Mouse (Mus musculus) monocyte, adult 5-6 weeks (primary cell): Measurements from ENCODE around the gene Dlgap1. TPM values are rescaled to one million over a fixed set of nuclear protein-coding genes. Genes with fewer than 3 reads are reported as not detected.
A peak's percentile ranks its signal among the peaks of the same experiment; 100 is the strongest.

Experiments used
- ATAC-seq: fragments of 153-309, 156-312 bp; replicated peaks from 2 replicates; pipeline ENCODE4 v1.8.0; 2017; ENCODE audit warnings: mild to moderate bottlenecking; ENCODE audit not compliant: low TSS enrichment, insufficient number of reproducible peaks, severe bottlenecking, poor library complexity, low FRiP score
- total RNA-seq: library from RNA; stranded (forward); fragments of 200-1000, 200-491, 200-594 nt; gene quantifications from 3 replicates; pipeline ENCODE4 v1.2.3, GENCODE M21; 2017

The Dlgap1 gene
- total RNA-seq, 1 experiment from 2014 or later, result not detected

DNA sequence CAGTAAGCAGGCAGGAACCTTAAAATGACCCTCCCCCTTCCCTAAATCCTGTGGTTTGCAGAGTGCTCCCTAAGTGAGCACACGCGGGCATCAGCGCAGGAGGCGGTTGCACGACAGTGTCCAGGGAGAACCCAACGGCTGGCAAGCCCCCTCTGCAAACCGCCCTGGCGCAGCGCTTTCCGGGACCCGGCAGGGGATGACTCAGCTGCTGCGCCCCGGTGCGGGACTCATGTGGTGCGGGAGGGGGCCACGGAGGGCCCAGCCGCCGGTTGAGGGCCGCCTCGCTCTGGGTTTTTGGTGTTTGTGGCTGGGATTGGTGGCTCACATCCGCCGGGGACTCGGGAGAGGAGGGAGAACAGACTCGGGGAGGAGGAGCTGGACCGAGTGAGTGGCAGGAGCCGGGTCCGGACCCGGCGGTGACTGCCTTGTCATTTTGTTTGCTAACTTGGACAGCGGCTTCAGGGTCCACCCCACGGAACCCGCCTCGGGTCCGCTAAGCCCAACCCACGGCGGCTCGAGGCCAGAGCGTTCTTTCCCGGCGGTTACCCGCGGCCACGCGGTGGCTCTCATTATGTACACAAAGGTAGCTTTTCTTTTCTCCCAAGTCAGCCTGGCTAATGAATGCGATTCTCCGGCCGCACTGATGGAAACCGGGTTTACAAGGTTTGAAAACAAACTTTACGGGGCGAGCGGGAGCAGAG, 884.0 kb downstream of the Dlgap1 start:
- ATAC-seq, result peak; percentile 25

DNA sequence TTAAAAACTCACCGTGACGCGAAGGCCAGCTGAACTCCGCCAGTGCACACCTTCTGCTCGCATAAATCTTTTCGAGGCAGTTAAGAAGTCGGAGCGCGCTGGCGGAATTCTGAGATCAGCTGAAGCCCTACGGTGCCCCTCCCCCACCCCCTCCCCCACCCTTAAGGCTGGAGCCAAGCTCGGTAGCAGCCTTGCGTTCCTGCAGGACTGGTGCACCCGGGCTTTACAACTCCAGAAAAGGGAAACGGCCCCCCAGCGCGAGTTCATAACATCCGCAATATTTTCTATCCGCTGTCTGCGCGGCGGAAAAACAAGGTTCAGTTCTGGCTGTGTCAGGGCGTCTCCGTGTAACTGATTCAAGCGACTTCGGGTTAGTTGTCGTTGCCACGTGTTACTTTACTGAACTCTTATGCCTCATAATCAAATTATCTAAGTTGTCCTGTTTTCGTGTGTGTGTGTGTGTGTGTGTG, 884.6 kb downstream of the Dlgap1 start, which contains the start of gene Tgif1:
Gene Tgif1, minus strand, starts transcription at position 111 of the 470 bp plus-strand sequence.
- ATAC-seq, result no peak; the same call in 1 of the 2 replicates

- ATAC-seq, result no peak
These were observed 885.1 kb downstream of the Dlgap1 start for GRCm38 (mm10) chr17:70854021-70854420.

- ATAC-seq, result no peak
These were observed 888.1 kb downstream of the Dlgap1 start for GRCm38 (mm10) chr17:70856871-70857415.

DNA sequence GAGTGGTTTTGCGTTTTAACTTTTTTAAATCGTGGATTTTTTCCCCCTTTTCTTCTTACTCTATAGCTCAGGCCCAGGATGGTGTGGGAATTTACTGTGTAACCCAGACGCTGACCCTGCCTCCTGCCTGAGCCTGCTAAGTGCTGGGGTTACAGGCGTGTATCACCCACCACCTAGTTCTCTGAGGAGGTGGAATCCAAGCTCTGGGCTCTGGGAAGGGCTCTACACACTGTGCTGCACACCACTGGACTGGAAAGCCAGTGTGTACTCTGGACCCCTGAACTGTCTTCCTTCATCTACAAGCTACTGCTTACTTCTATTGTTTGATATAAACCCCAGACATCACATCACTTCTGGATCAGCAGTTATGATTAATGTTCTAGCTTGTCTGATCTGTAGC, 889.9 kb downstream of the Dlgap1 start:
- ATAC-seq, result no peak

DNA sequence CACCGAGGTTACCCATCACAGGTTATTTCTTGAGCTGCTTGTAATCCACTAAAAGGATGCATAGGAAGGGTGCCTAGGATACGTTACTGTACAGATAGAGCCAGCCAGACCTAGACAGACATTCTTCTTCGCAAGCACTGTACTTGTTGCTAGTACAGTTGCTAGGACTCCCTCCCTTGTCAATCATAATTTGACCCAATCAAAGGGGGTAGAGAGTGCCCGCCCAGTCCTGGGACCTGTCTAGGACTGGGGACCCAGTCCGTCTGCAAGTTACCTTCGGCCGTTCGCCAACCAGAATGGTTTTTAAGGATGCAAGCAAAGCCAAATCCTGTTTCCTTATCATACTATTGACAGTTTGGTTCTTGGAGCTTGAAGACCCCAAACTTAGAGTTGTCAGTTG, 895.2 kb downstream of the Dlgap1 start:
- ATAC-seq, result no peak

- no peak for ATAC-seq
These were observed 895.8 kb downstream of the Dlgap1 start for GRCm38 (mm10) chr17:70864645-70865044.

- no peak for ATAC-seq
These were observed 896.3 kb downstream of the Dlgap1 start for GRCm38 (mm10) chr17:70865060-70865604.

GRCm38 (mm10) chr17:70866029-70866428, 897.2 kb downstream of the Dlgap1 start:
- ATAC-seq, result no peak

DNA sequence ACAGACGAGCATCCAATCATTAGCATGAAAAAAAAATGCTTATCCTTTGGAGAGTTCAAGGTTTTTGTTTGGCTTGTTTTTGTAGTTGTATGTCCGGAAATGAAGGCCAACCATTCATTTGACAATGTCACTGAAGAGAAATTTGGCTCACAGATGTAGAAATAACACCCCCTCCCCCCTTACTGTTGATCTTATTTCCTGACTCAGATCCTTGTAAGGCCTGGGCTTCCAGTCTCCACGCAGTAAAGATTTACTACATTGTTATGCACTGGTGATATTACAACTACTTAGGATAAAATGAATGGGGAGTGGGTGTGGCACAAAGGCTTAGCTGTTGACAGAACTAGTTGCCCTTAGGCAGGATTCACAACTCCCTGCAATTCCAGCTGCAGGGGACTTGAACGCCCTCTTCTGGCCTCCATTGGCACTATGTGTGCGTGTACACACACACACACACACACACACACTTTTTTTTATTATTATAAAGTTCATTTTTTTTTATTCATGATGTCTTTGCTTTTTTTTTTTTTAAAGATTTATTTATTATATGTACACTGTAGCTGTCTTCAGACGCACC, 897.8 kb downstream of the Dlgap1 start:
- no peak for ATAC-seq

GRCm38 (mm10) chr17:70868577-70869229, 899.8 kb downstream of the Dlgap1 start:
- ATAC-seq, result no peak

DNA sequence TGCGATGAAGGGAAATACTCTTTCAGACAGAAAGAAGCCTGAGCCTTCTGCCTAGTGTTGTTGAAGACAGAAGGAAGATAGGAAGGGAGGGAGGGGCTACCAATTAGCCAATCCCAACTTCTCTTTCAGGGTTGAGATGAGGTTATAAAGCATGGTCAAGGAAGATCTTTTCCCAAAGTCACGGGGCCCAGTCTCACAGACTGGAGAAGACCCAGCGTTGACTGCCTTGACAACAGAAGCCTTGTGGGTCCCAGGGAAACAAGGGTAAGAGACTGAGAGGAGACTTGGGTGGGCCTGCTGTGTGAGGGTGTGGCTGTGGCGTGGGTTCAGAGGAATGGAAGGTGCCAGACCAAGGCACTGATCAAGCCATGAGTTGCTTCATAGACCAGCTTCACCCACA, 901.7 kb downstream of the Dlgap1 start:
- ATAC-seq, result no peak
